Mouse (Mus musculus) cerebellum, adult 2 months (tissue): ENCODE measurements around the gene Psme3.

Experiments used
- CTCF ChIP-seq: fragments of 200-500 bp; IDR thresholded peaks from 2 replicates; pipeline ENCODE4 v1.5.1; 2011; ENCODE audit warnings: low read depth, mild to moderate bottlenecking, control low read depth, low read length, moderate library complexity, borderline replicate concordance; ENCODE audit not compliant: insufficient read depth
- POLR2A ChIP-seq: fragments of 200-500 bp; IDR thresholded peaks from 2 replicates; pipeline ENCODE4 v1.6.1; 2011; ENCODE audit warnings: low read length, control low read depth, borderline replicate concordance; ENCODE audit not compliant: insufficient read depth

GRCm38 (mm10) chr11:101312150-101312549, 3.9 kb upstream of the Psme3 start:
- TF ChIP-seq CTCF (no peak), POLR2A (no peak)
